Comparison of ENCODE assay signal across 11 mouse cellular contexts in the genomic region with DNA sequence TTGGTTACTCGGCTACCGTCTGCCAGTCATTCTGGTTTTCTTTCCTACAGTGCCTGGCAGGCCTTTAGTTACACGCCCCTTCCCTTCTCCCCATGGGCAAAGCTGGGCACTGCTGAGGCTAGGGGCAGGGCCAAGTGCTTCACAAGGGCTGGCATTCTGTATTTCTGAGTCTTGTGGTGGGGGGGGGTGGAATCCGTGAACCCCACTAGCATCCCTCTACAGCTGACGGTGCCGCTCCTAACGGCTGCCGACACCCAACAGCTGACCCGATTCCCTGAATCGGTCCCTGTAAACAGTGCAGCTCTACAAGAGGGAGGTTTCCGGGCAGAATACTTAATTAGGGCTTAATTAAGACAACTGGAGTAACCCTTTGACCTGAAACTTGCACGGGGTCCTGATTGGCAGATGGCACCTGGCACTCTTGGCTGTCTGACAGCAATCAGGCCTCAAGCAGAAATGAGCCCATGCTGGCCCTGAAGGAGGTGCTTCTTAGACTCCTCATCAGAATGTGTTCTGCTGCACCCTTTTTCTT. TPM values are rescaled to one million over a fixed set of nuclear protein-coding genes. Genes with fewer than 3 reads are reported as not detected.
DNase-seq lines count a peak whose midpoint lies in the region; ATAC-seq lines count a peak whose summit lies in the region.
"Had no signal": no experiment of that assay in that cellular context is flagged by ENCODE, and none has a peak within 500 bp of the region (broad histone marks: within the 10 kb centered on the region; RNA-seq: fewer than 3 reads in every experiment).

No protein-coding gene starts in this region.

- H3K9ac ChIP-seq in midbrain, embryonic 15.5 days: no peak overlapping the region
- H3K9ac ChIP-seq in midbrain, embryonic 16.5 days (ENCODE audit: low read depth, low read length): no peak overlapping the region
- H3K9ac ChIP-seq: limb, embryonic 12.5 days; midbrain, embryonic 12.5 days had no signal

- H3K9me3 ChIP-seq in midbrain, embryonic 15.5 days: no peaks in the 10 kb centered on the region
- H3K9me3 ChIP-seq in midbrain, embryonic 16.5 days (replicated peaks; ENCODE audit: control insufficient read depth, low read length, poor library complexity, severe bottlenecking): no peaks in the 10 kb centered on the region
- H3K9me3 ChIP-seq: limb, embryonic 12.5 days; midbrain, embryonic 12.5 days had no signal

- H3K27ac ChIP-seq in midbrain, embryonic 15.5 days: no peak overlapping the region
- H3K27ac ChIP-seq in midbrain, embryonic 16.5 days (ENCODE audit: low read length): no peak overlapping the region
- H3K27ac ChIP-seq: limb, embryonic 12.5 days; midbrain, embryonic 12.5 days had no signal

- peak; percentile 7 for DNase-seq in cerebellum, adult 9-10 months
- no peak for DNase-seq in cerebellum, adult 11 months
- DNase-seq in left cerebral cortex, postnatal 25 days (ENCODE audit: low spot score in 2 of 2): peak; percentile 7 to 38
- DNase-seq in lung, postnatal 36 days: no peak
- no peak for DNase-seq in thymus, postnatal 0 days (ENCODE audit: low spot score)
- DNase-seq in liver: no peak

- ATAC-seq in midbrain, embryonic 15.5 days (replicated peaks): peak; percentile 45
- ATAC-seq in midbrain, embryonic 16.5 days: no peak; the same call in 1 of the 2 replicates

- 42% methylated on average over 12 of the region's 12 CpGs for WGBS in midbrain, embryonic 15.5 days
- 45% methylated on average over 12 of the region's 12 CpGs for WGBS in midbrain, embryonic 16.5 days

- no peak overlapping the region for H3K4me3 ChIP-seq in midbrain, embryonic 15.5 days
- no peak overlapping the region for H3K4me3 ChIP-seq in midbrain, embryonic 16.5 days (ENCODE audit: low read depth, low read length)
- H3K4me3 ChIP-seq: limb, embryonic 12.5 days; midbrain, embryonic 12.5 days had no signal

- peaks cover 12% of the 10 kb centered on the region; the same call in 1 of the 2 replicates for H3K4me1 ChIP-seq in midbrain, embryonic 15.5 days
- H3K4me1 ChIP-seq in midbrain, embryonic 16.5 days (ENCODE audit: control insufficient read depth, insufficient read depth, low read length): 0 out of 2 replicates have a peak, but pooled peaks cover 2% of the 10 kb centered on the region

- no peak overlapping the region for H3K4me2 ChIP-seq in midbrain, embryonic 15.5 days
- H3K4me2 ChIP-seq in midbrain, embryonic 16.5 days (ENCODE audit: low read length): no peak overlapping the region
- H3K4me2 ChIP-seq: limb, embryonic 12.5 days; midbrain, embryonic 12.5 days had no signal

- H3K36me3 ChIP-seq in midbrain, embryonic 15.5 days (replicated peaks): no peaks in the 10 kb centered on the region
- H3K36me3 ChIP-seq in midbrain, embryonic 16.5 days (ENCODE audit: control insufficient read depth, insufficient read depth, low read length): no peaks in the 10 kb centered on the region
- H3K36me3 ChIP-seq: limb, embryonic 12.5 days; midbrain, embryonic 12.5 days had no signal

- no peaks in the 10 kb centered on the region for H3K27me3 ChIP-seq in midbrain, embryonic 15.5 days (replicated peaks)
- H3K27me3 ChIP-seq in midbrain, embryonic 16.5 days (ENCODE audit: control insufficient read depth, insufficient read depth, low read depth, low read length): no peaks in the 10 kb centered on the region
- H3K27me3 ChIP-seq: limb, embryonic 12.5 days; midbrain, embryonic 12.5 days had no signal

- intact Hi-C loops in left cerebral cortex, postnatal 25 days (cut with DNase I): no loop called here

RNA-seq across cellular contexts. Expression of a gene that starts 24.2 kb away (rescaled TPM):
- polyA plus RNA-seq in midbrain, embryonic 15.5 days (2015; fragmentation: Nextera tagmentation; extraction: Ambion mirVana): 1.4 and 1.5 TPM in 2 replicates
- 1.7 and 2.4 TPM in 2 replicates for polyA plus RNA-seq in midbrain, embryonic 16.5 days (2015; fragmentation: Nextera tagmentation; extraction: Ambion mirVana)
- 10 to 100 TPM; 12.2 to 12.8 TPM for total RNA-seq in left cerebral cortex, postnatal 25 days (2021)
- polyA plus RNA-seq in thymus, postnatal 0 days (2015; fragmentation: Nextera tagmentation; extraction: Ambion mirVana): 0.14 and 0.26 TPM in 2 replicates
- total RNA-seq: hematopoietic stem cell, adult 5-6 weeks had no signal

Comparison
In these comparisons a context has a peak if more than half of its experiments do, and no peak if none do; other contexts are left out.
1. DNase-seq: peak in cerebellum, adult 9-10 months (single experiment) and left cerebral cortex, postnatal 25 days (2 of 2); none in cerebellum, adult 11 months (single experiment), lung, postnatal 36 days (single experiment), thymus, postnatal 0 days (single experiment) and liver (single experiment).